Mouse (Mus musculus): ENCODE data around the gene Cldn6. TPM values are rescaled to one million over a fixed set of nuclear protein-coding genes. Genes with fewer than 3 reads are reported as not detected.

The Cldn6 gene
- total RNA-seq (2023), result not detected

GRCm38 (mm10) chr17:23679127-23679835 is at the start of gene Cldn6:
Gene Cldn6, plus strand, starts transcription at chr17:23679249.

GRCm38 (mm10) chr17:23644613-23645495 is 34.2 kb upstream of the Cldn6 start, which contains the start of gene Mmp25:
Gene Mmp25, minus strand, starts transcription at chr17:23645277.

GRCm38 (mm10) chr17:23660117-23660875 is 18.8 kb upstream of the Cldn6 start, which contains the start of gene Bicdl2:
Gene Bicdl2, plus strand, starts transcription at chr17:23660506.

GRCm38 (mm10) chr17:23673424-23674073 is 5.5 kb upstream of the Cldn6 start, which contains the start of the genes Hcfc1r1 and Thoc6:
Gene Hcfc1r1, plus strand, starts transcription at chr17:23673596.
Gene Thoc6, minus strand, starts transcription at chr17:23673882.

GRCm38 (mm10) chr17:23677236-23677679 is 1.8 kb upstream of the Cldn6 start, which contains the start of gene Tnfrsf12a:
Gene Tnfrsf12a, minus strand, starts transcription at chr17:23677468.

GRCm38 (mm10) chr17:23683856-23684672 is 5.0 kb downstream of the Cldn6 start, which contains the start of gene Cldn9:
Gene Cldn9, minus strand, starts transcription at chr17:23684026.

GRCm38 (mm10) chr17:23722376-23723125 is 43.5 kb downstream of the Cldn6 start, which contains the start of gene 1520401A03Rik:
Gene 1520401A03Rik, minus strand, starts transcription at chr17:23722783.

GRCm38 (mm10) chr17:23725999-23726757 is 47.1 kb downstream of the Cldn6 start, which contains the start of gene Pkmyt1:
Gene Pkmyt1, plus strand, starts transcription at chr17:23726336.

Other genes with a start within 250 kb of the Cldn6 start
- not detected for gene Vmn2r117, start 199.6 kb upstream of the Cldn6 start, total RNA-seq (2023)
- 1 to 10 TPM; 2.8 to 3.3 TPM for gene Zfp213, start 115.0 kb upstream of the Cldn6 start, total RNA-seq (2023)
- under 1 TPM in 1 of 2 experiments, not detected in 1; 0.16 TPM for gene Zfp13, start 79.8 kb upstream of the Cldn6 start, total RNA-seq (2023)
- gene Zscan10, start 78.4 kb upstream of the Cldn6 start, total RNA-seq (2023), result under 1 TPM in 1 of 2 experiments, not detected in 1; 0.20 TPM
- 100 to 1,000 TPM; 161 to 190 TPM for gene Mmp25, start 34.0 kb upstream of the Cldn6 start, total RNA-seq (2023)
- gene Bicdl2, start 18.7 kb upstream of the Cldn6 start, total RNA-seq (2023), result 1 to 10 TPM; 2.6 to 2.8 TPM
- 10 to 100 TPM; 48.9 to 58.6 TPM for gene Hcfc1r1, start 5.7 kb upstream of the Cldn6 start, total RNA-seq (2023)
- 10 to 100 TPM; 17.9 to 22.9 TPM for gene Thoc6, start 5.4 kb upstream of the Cldn6 start, total RNA-seq (2023)
- 1 to 10 TPM; 4.0 to 4.9 TPM for gene Tnfrsf12a, start 1.8 kb upstream of the Cldn6 start, total RNA-seq (2023)
- gene Cldn9, start 4.8 kb downstream of the Cldn6 start, total RNA-seq (2023), result not detected
- gene 1520401A03Rik, start 43.5 kb downstream of the Cldn6 start, total RNA-seq (2023), result not detected
- 10 to 100 TPM; 39.0 to 46.1 TPM for gene Pkmyt1, start 47.1 kb downstream of the Cldn6 start, total RNA-seq (2023)
- gene Paqr4, start 61.6 kb downstream of the Cldn6 start, total RNA-seq (2023), result 1 to 10 TPM; 2.8 to 4.6 TPM
- gene Kremen2, start 66.6 kb downstream of the Cldn6 start, total RNA-seq (2023), result not detected
- gene Flywch1, start 92.4 kb downstream of the Cldn6 start, total RNA-seq (2023), result 1 to 10 TPM; 6.5 to 7.1 TPM
- not detected for gene Flywch2, start 106.8 kb downstream of the Cldn6 start, total RNA-seq (2023)
- gene Srrm2, start 111.3 kb downstream of the Cldn6 start, total RNA-seq (2023), result 100 to 1,000 TPM; 541 to 597 TPM
- gene Elob, start 149.9 kb downstream of the Cldn6 start, total RNA-seq (2023), result 100 to 1,000 TPM; 152 to 189 TPM
- not detected for gene Prss33, start 156.8 kb downstream of the Cldn6 start, total RNA-seq (2023)
- not detected for gene Prss32, start 164.6 kb downstream of the Cldn6 start, total RNA-seq (2023)
- not detected for gene Prss41, start 164.9 kb downstream of the Cldn6 start, total RNA-seq (2023)
- gene Prss21, start 188.8 kb downstream of the Cldn6 start, total RNA-seq (2023), result not detected
- gene Dcpp1, start 201.6 kb downstream of the Cldn6 start, total RNA-seq (2023), result not detected
- gene Dcpp2, start 201.6 kb downstream of the Cldn6 start, total RNA-seq (2023), result not detected
- gene Dcpp3, start 238.2 kb downstream of the Cldn6 start, total RNA-seq (2023), result not detected

All from neutrophil, adult 59 days (primary cell).